Mouse (Mus musculus) retina, embryonic 14.5 days (tissue): ENCODE measurements around the gene A630001G21Rik.

Experiments
- DNase-seq: peaks from one replicate; pipeline ENCODE4 v3.0.0-alpha.2; 2015; ENCODE audit warnings: low spot score

Gene A630001G21Rik

GRCm38 (mm10) chr1:85771976-85772375 lies 6.5 kb downstream of the A630001G21Rik start:
- DNase-seq = no peak

- DNase-seq = no peak
Observed at GRCm38 (mm10) chr1:85767754-85768153, 10.7 kb downstream of the A630001G21Rik start.

- no peak for DNase-seq
Observed at GRCm38 (mm10) chr1:85766120-85766519, 12.3 kb downstream of the A630001G21Rik start.

- DNase-seq = no peak
Observed at GRCm38 (mm10) chr1:85764291-85764690, 14.2 kb downstream of the A630001G21Rik start.

- DNase-seq = no peak
Observed at GRCm38 (mm10) chr1:85763386-85763785, 15.1 kb downstream of the A630001G21Rik start.

- no peak for DNase-seq
Observed at GRCm38 (mm10) chr1:85761665-85762064, 16.8 kb downstream of the A630001G21Rik start.

- DNase-seq = no peak
Observed at GRCm38 (mm10) chr1:85758969-85759293, 19.5 kb downstream of the A630001G21Rik start.

GRCm38 (mm10) chr1:85758231-85758968 lies 20.0 kb downstream of the A630001G21Rik start:
- peak; percentile 10 for DNase-seq

GRCm38 (mm10) chr1:85757531-85758230 lies 20.8 kb downstream of the A630001G21Rik start:
- DNase-seq = no peak

GRCm38 (mm10) chr1:85751932-85752680 lies 26.3 kb downstream of the A630001G21Rik start:
- DNase-seq = no peak

GRCm38 (mm10) chr1:85751494-85751893 lies 26.9 kb downstream of the A630001G21Rik start:
- peak; percentile 27 for DNase-seq

- DNase-seq = no peak
Observed at GRCm38 (mm10) chr1:85750650-85751049, 27.8 kb downstream of the A630001G21Rik start.

GRCm38 (mm10) chr1:85749829-85750228 lies 28.6 kb downstream of the A630001G21Rik start:
- DNase-seq = no peak

- DNase-seq = no peak
Observed at GRCm38 (mm10) chr1:85746511-85746910, 31.9 kb downstream of the A630001G21Rik start.

GRCm38 (mm10) chr1:85744539-85744938 lies 33.9 kb downstream of the A630001G21Rik start:
- no peak for DNase-seq

- DNase-seq = peak; percentile 85
Observed at GRCm38 (mm10) chr1:85742916-85743505, 35.4 kb downstream of the A630001G21Rik start.

- DNase-seq = no peak
Observed at GRCm38 (mm10) chr1:85742333-85742732, 36.1 kb downstream of the A630001G21Rik start.

GRCm38 (mm10) chr1:85740923-85741322 lies 37.5 kb downstream of the A630001G21Rik start:
- no peak for DNase-seq

GRCm38 (mm10) chr1:85739819-85740218 lies 38.6 kb downstream of the A630001G21Rik start:
- no peak for DNase-seq

- no peak for DNase-seq
Observed at GRCm38 (mm10) chr1:85739000-85739399, 39.4 kb downstream of the A630001G21Rik start.

- DNase-seq = peak; percentile 88
Observed at GRCm38 (mm10) chr1:85736355-85737184, 41.9 kb downstream of the A630001G21Rik start.
